Mouse (Mus musculus) midbrain, embryonic 12.5 days (tissue): ENCODE data around the gene Pus10. TPM values are rescaled to one million over a fixed set of nuclear protein-coding genes. Genes with fewer than 3 reads are reported as not detected.

Experiments
- ATAC-seq: fragments of 200-750 bp; cut with Nextera tagmentation; 2 replicates; pipeline ENCODE4 v1.8.0; 2017; ENCODE audit warnings: low read depth, moderate TSS enrichment, moderate library complexity; ENCODE audit not compliant: low FRiP score
- H3K27ac ChIP-seq: fragments of 300-500 bp; sonication (generic); replicated peaks from 2 replicates; pipeline ENCODE4 v1.5.1; 2016; ENCODE audit warnings: mild to moderate bottlenecking
- H3K27me3 ChIP-seq: fragments of 300-500 bp; sonication (generic); 2 replicates; pipeline ENCODE4 v1.6.1; 2016; ENCODE audit warnings: mild to moderate bottlenecking
- H3K36me3 ChIP-seq: fragments of 300-500 bp; sonication (generic); 2 replicates; pipeline ENCODE4 v1.6.1; 2016
- H3K4me1 ChIP-seq: fragments of 300-500 bp; sonication (generic); 2 replicates; pipeline ENCODE4 v1.6.1; 2016
- H3K4me2 ChIP-seq: fragments of 300-500 bp; sonication (generic); replicated peaks from 2 replicates; pipeline ENCODE4 v1.6.1; 2016; ENCODE audit warnings: mild to moderate bottlenecking, moderate library complexity
- H3K4me3 ChIP-seq: fragments of 300-500 bp; sonication (generic); 2 replicates; pipeline ENCODE4 v1.5.1; 2016; ENCODE audit warnings: mild to moderate bottlenecking
- H3K9ac ChIP-seq: fragments of 300-500 bp; sonication (generic); replicated peaks from 2 replicates; pipeline ENCODE4 v1.6.1; 2016; ENCODE audit warnings: mild to moderate bottlenecking, moderate library complexity
- H3K9me3 ChIP-seq: fragments of 300-500 bp; sonication (generic); 2 replicates; pipeline ENCODE4 v1.6.1; 2016; ENCODE audit warnings: mild to moderate bottlenecking
- WGBS: fragments of 180-500 bp; shearing (Covaris S2); methylation state at CpG from one replicate; pipeline ENCODE4 v1.1.7; 2016; 5-methylcytosine and 5-hydroxymethylcytosine counted together
- polyA plus RNA-seq: library from polyadenylated mRNA; unstranded; fragments of >200 nt; fragmentation: Nextera tagmentation; extraction: Ambion mirVana; gene quantifications from 2 replicates; pipeline ENCODE4 v1.2.1, GENCODE M21; 2016

Gene Pus10
- polyA plus RNA-seq, 1 experiment from 2014 or later = 18.7 TPM

GRCm38 (mm10) chr11:23665798-23666501 is 476 bp downstream of the Pus10 start, which contains the start of gene Pex13:
TSS of gene Pex13 (minus strand) at chr11:23665959.
- Histone ChIP-seq H3K4me2 (peak within 1 kb of the TSS; percentile 58), H3K9me3 (no peaks in the 10 kb centered on the region), H3K9ac (peak within 1 kb of the TSS; percentile 91), H3K4me3 (peak within 1 kb of the TSS; percentile 79), H3K4me1 (peaks cover 12% of the 10 kb centered on the region), H3K36me3 (no peaks in the 10 kb centered on the region), H3K27ac (peak within 1 kb of the TSS; percentile 92), H3K27me3 (no peaks in the 10 kb centered on the region)
- peak; percentile 99 for ATAC-seq
- WGBS = under 1% methylated on average over 49 of the region's 49 CpGs

- Histone ChIP-seq H3K9ac (peak overlapping the region; percentile 67), H3K27ac (peak overlapping the region; percentile 92), H3K4me2 (peak overlapping the region; percentile 58), H3K4me1 (peaks cover 12% of the 10 kb centered on the region), H3K27me3 (no peaks in the 10 kb centered on the region), H3K9me3 (no peaks in the 10 kb centered on the region), H3K36me3 (no peaks in the 10 kb centered on the region), H3K4me3 (peak overlapping the region; percentile 79)
- ATAC-seq = no peak
- WGBS = 10% methylated on average over 5 of the region's 5 CpGs
Measured at GRCm38 (mm10) chr11:23666526-23666925, 1.1 kb downstream of the Pus10 start.

- Histone ChIP-seq H3K27me3 (no peaks in the 10 kb centered on the region), H3K4me1 (peaks cover 12% of the 10 kb centered on the region), H3K36me3 (no peaks in the 10 kb centered on the region), H3K9me3 (no peaks in the 10 kb centered on the region), H3K9ac (no peak overlapping the region), H3K4me2 (peak overlapping the region; percentile 58), H3K4me3 (peak overlapping the region; percentile 79), H3K27ac (no peak overlapping the region)
- 63% methylated on average over 3 of the region's 3 CpGs for WGBS
- no peak for ATAC-seq
Measured at GRCm38 (mm10) chr11:23667128-23667527, 1.7 kb downstream of the Pus10 start.

- 86% methylated on average over 4 of the region's 4 CpGs for WGBS
- Histone ChIP-seq H3K4me2 (no peak overlapping the region), H3K4me3 (no peak overlapping the region), H3K4me1 (0 out of 2 replicates have a peak, but pooled peaks cover 3% of the 10 kb centered on the region), H3K9ac (no peak overlapping the region), H3K9me3 (no peaks in the 10 kb centered on the region), H3K27me3 (no peaks in the 10 kb centered on the region), H3K27ac (no peak overlapping the region), H3K36me3 (peaks cover 44% of the 10 kb centered on the region)
- no peak for ATAC-seq
Measured at GRCm38 (mm10) chr11:23672256-23672749, 6.8 kb downstream of the Pus10 start.

GRCm38 (mm10) chr11:23676100-23676499 is 10.6 kb downstream of the Pus10 start:
- Histone ChIP-seq H3K4me3 (no peak overlapping the region), H3K36me3 (peaks cover 73% of the 10 kb centered on the region), H3K4me2 (no peak overlapping the region), H3K9ac (no peak overlapping the region), H3K27me3 (no peaks in the 10 kb centered on the region), H3K27ac (no peak overlapping the region), H3K4me1 (no peaks in the 10 kb centered on the region), H3K9me3 (no peaks in the 10 kb centered on the region)
- 90% methylated on average over 5 of the region's 5 CpGs for WGBS
- no peak for ATAC-seq

GRCm38 (mm10) chr11:23679044-23679642 is 13.7 kb downstream of the Pus10 start:
- WGBS = 49% methylated on average over 3 of the region's 3 CpGs
- H3K27me3 ChIP-seq = no peaks in the 10 kb centered on the region
- no peaks in the 10 kb centered on the region for H3K9me3 ChIP-seq
- H3K27ac ChIP-seq = no peak overlapping the region
- no peak overlapping the region for H3K9ac ChIP-seq
- no peak overlapping the region for H3K4me2 ChIP-seq
- H3K4me1 ChIP-seq = no peaks in the 10 kb centered on the region
- H3K4me3 ChIP-seq = no peak overlapping the region
- H3K36me3 ChIP-seq = peaks cover 62% of the 10 kb centered on the region
- ATAC-seq = peak; percentile 44

- Histone ChIP-seq H3K27me3 (no peaks in the 10 kb centered on the region), H3K4me3 (no peak overlapping the region), H3K27ac (no peak overlapping the region), H3K36me3 (peaks cover 50% of the 10 kb centered on the region), H3K4me2 (no peak overlapping the region), H3K9me3 (no peaks in the 10 kb centered on the region), H3K4me1 (no peaks in the 10 kb centered on the region), H3K9ac (no peak overlapping the region)
- no peak for ATAC-seq
- WGBS = 90% methylated on average over 6 of the region's 6 CpGs
Measured at GRCm38 (mm10) chr11:23680435-23680950, 15.0 kb downstream of the Pus10 start.

- Histone ChIP-seq H3K4me3 (no peak overlapping the region), H3K27me3 (no peaks in the 10 kb centered on the region), H3K9ac (no peak overlapping the region), H3K4me1 (no peaks in the 10 kb centered on the region), H3K36me3 (peaks cover 33% of the 10 kb centered on the region), H3K9me3 (no peaks in the 10 kb centered on the region), H3K27ac (no peak overlapping the region), H3K4me2 (no peak overlapping the region)
- ATAC-seq = no peak
- 91% methylated on average over 5 of the region's 5 CpGs for WGBS
Measured at GRCm38 (mm10) chr11:23682561-23682960, 17.1 kb downstream of the Pus10 start.

GRCm38 (mm10) chr11:23686671-23687070 is 21.2 kb downstream of the Pus10 start:
- Histone ChIP-seq H3K4me3 (no peak overlapping the region), H3K4me2 (no peak overlapping the region), H3K27me3 (no peaks in the 10 kb centered on the region), H3K36me3 (peaks cover 13% of the 10 kb centered on the region), H3K9ac (no peak overlapping the region), H3K27ac (no peak overlapping the region), H3K9me3 (no peaks in the 10 kb centered on the region), H3K4me1 (no peaks in the 10 kb centered on the region)
- 82% methylated on average over 5 of the region's 5 CpGs for WGBS
- no peak for ATAC-seq

GRCm38 (mm10) chr11:23688060-23688459 is 22.6 kb downstream of the Pus10 start:
- H3K4me3 ChIP-seq = no peak overlapping the region
- H3K9me3 ChIP-seq = no peaks in the 10 kb centered on the region
- no peak overlapping the region for H3K9ac ChIP-seq
- H3K4me2 ChIP-seq = no peak overlapping the region
- H3K27ac ChIP-seq = no peak overlapping the region
- 87% methylated on average over 1 of the region's 1 CpGs for WGBS
- no peaks in the 10 kb centered on the region for H3K4me1 ChIP-seq
- ATAC-seq = no peak
- H3K36me3 ChIP-seq = peaks cover 8% of the 10 kb centered on the region; the same call in 1 of the 2 replicates
- H3K27me3 ChIP-seq = no peaks in the 10 kb centered on the region

- WGBS = 79% methylated on average over 2 of the region's 2 CpGs
- H3K9ac ChIP-seq = no peak overlapping the region
- no peak for ATAC-seq
Measured at GRCm38 (mm10) chr11:23693286-23693685, 27.8 kb downstream of the Pus10 start.

GRCm38 (mm10) chr11:23695847-23696246 is 30.4 kb downstream of the Pus10 start:
- Histone ChIP-seq H3K27me3 (no peaks in the 10 kb centered on the region), H3K27ac (no peak overlapping the region), H3K36me3 (peaks cover 5% of the 10 kb centered on the region; the same call in 1 of the 2 replicates), H3K4me3 (no peak overlapping the region), H3K9ac (no peak overlapping the region), H3K9me3 (no peaks in the 10 kb centered on the region), H3K4me2 (no peak overlapping the region), H3K4me1 (0 out of 2 replicates have a peak, but pooled peaks cover 4% of the 10 kb centered on the region)
- ATAC-seq = no peak

More at GRCm38 (mm10) chr11:23693286-23693685, 27.8 kb downstream of the Pus10 start:
- no peak overlapping the region for H3K4me2 ChIP-seq
- H3K4me3 ChIP-seq = no peak overlapping the region
- H3K27me3 ChIP-seq = no peaks in the 10 kb centered on the region
- H3K4me1 ChIP-seq = no peaks in the 10 kb centered on the region
- no peaks in the 10 kb centered on the region for H3K9me3 ChIP-seq
- no peak overlapping the region for H3K27ac ChIP-seq
- peaks cover 8% of the 10 kb centered on the region; the same call in 1 of the 2 replicates for H3K36me3 ChIP-seq
